Mouse (Mus musculus) 3134 (cell line): Measurements from ENCODE around the gene Inca1.

Experiments
- DNase-seq: peaks from one replicate; pipeline ENCODE4 v3.0.0-alpha.2; 2011; ENCODE audit warnings: low spot score; ENCODE audit not compliant: insufficient read length; ENCODE audit errors: extremely low read depth

Inca1 gene

GRCm38 (mm10) chr11:70701984-70702733 is 2.2 kb upstream of the Inca1 start:
- DNase-seq: no peak

DNA sequence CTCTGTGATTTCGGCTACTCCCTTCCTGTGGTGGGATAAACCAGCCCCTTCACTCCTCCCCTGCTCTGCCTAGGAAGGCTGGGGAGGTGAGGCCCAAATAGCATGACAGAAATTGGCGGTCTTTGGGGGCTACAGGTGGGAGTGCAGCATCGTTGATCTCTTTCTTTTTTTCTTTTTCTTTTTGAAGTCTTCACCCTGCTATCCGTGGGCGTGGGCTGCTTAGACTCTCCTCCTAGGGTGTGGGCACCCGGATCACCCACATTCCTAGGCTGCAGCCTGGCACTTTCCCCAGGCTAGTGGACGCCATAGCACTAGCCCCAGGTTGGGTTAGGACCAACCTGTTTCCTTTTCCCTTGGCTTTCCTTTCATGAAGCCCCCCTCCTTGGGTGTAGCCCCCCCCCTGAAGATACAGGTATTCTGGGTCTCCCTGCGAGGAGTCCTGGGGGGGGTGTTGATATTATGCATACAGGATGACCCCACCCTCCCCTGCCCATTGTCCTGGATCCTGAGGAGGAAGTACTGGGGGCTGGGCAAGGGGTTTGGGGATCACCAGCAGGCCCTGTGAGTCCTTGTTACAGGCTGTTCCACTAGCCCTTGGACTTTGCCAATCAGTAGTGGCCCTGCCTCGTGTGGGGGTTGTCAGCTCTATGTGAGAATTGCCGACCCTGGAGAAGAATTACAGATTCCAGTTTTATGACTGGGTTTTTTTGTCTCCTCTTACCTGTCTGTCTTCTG is 1.4 kb upstream of the Inca1 start:
- DNase-seq: no peak

DNA sequence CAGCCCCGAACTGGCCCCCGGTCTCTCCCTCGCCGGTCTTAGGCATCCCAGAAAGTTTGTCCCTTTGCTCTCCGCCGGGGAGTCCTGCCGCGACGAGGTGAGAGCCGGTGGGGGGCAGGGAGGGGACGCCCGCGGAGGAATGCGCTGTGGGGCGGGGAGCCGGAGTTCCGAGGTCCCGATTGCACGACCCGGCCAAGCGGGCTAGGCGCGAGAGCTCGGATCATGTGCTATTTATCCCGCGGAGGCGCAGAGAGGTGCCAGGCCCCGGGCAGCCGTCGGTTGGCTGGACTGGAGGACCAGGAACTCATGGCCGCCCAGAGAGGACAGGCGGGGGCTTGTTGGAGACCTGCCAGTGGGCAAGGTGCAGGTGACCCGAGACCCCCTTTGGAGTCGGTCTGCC is 658 bp upstream of the Inca1 start:
- DNase-seq: peak; percentile 76

DNA sequence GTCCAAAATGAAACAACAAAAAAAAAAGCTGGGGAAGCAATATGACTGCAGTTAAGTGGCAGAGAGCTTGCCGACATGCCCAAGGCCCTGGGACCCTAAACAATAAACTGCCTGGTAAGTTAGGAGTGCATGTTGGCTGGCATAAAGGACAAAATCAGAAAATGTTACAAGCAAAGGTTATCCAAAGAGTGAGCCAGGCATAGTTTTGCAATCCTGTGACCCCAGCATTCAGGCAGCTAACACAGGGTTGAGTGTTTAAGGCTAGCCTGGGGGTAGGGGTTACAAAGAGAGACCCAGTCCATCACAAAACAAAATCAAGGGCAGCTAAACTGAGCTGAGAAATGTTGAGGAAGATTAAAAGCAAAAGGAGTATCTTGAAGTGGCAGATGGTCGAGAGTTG is 904 bp downstream of the Inca1 start:
- DNase-seq: no peak

DNA sequence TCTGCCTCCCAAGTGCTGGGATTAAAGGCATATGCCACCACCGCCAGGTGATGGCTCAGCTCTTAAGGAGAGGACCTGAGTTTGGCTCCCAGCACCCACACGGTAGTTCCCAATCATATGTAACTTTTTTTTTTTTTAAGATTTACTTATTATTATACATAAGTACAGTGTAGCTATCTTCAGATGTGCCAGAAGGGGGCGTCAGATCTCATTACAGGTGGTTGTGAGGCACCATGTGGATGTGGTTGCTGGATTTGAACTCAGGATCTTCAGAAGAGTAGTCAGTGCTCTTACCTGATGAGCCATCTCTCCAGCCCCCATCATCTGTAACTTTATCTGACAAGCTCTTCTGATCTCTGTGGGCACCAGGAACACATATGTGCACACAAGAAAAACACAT is 2.6 kb downstream of the Inca1 start:
- no peak for DNase-seq

DNA sequence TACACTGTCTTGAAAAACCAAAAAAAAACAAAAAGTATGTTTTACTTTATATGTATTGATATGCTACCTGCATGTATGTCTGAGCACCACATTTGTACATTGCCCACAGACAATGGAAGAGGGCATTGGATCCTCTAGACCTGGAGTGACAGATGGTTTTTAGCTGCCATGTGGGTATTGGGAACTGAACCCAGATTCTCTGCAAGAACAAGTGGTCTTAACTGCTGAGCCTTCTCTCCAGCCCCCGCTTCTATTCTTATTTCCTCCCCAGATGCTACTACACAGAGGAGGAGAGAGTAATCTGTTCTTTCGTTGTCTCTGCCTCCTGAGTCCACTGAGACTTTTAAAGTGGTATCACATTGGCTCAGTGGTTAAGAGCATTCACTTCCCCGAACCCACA is 6.5 kb downstream of the Inca1 start:
- DNase-seq: no peak

DNA sequence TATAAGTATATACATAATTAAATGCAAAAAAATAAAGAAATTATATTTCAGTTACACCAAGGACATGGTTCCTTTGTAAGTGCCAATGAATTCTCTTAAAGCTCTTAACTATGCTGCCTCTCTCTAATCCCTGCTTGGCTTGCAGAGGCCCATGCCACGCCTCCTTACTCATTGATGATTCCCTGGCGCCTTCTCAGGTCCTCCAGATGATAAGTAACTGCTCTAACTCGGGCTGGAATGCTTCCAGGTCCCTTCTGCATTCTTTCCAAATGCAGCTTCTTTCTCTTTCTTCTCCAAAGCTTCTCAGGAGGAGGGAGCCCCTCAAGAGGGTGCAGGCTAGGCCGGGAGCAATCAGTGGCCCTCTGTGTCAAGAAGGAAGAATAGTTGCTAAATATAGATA is 10.4 kb downstream of the Inca1 start:
- no peak for DNase-seq

DNA sequence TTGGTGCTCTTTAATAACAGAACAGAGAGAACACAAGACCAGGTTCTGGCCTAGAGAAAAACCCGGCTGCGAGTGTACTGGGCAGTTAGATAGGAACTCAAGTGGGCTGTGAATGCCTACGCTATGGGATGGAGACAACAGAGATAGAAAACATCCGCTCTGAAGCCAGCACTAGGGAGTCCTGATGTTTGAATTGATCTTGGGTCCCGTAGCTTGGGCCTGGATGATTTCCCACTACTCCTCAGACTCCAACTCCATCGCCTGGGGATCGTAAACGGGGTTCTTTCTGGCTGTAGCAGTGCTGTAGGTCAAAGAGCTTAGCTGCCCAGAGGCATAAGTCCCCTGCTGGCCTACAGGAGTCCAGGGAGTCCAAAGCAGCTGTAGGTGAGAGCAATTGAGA is 11.6 kb downstream of the Inca1 start:
- no peak for DNase-seq

DNA sequence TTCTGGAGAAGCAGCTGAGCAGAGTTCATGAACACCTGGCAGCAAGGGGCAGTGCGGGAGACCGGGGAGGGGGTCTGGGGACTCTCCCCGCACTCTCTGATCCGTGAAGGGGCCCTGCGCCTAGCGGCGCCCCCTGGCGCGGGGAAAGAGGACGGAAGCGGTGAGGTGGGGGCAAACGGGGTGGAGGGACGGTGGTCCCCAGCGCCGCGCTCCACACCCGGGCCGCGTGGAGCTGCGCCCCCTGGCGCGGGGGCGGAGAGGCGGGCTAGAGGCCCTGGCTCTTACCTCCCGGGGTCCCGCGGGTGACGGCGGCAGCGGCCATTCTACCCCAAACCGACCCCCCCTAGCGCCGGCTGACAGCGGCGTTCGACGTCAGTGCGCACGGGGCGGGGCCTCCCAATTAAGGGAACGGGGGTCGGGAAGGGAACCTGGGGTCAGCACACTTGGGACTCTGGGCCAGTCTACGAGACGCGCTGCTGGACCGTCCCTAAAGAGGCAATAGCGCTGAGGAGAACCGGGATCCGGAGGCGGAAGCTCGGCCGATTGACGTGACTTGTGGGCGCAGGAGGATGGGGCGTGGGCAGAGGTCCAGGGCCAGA is 12.3 kb downstream of the Inca1 start, which contains the start of gene Camta2:
TSS of gene Camta2 (minus strand) at position 505 of the 599 bp plus-strand sequence.
- peak; percentile 91 for DNase-seq

- DNase-seq: no peak
Measured at GRCm38 (mm10) chr11:70686901-70687566, 12.9 kb downstream of the Inca1 start.

DNA sequence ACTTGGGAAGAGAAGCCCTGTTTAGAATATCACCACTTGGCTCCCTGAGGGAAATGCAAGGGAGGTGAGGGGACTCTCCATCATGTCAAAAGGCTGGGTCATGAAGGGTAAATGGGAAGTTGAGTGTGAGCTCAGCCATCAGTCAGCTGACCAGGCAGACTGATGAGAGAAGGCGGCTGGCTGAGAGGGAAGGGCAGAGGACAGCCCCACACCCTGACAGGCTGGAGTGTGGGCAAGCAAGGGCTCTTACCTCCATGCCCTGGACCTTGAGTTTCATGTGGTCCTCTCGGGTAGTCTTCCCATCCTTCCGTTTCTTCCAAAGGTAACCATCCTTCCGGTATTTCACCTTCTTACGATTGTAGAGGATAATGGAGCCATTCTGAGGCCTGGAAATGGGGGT is 16.3 kb downstream of the Inca1 start:
- no peak for DNase-seq

DNA sequence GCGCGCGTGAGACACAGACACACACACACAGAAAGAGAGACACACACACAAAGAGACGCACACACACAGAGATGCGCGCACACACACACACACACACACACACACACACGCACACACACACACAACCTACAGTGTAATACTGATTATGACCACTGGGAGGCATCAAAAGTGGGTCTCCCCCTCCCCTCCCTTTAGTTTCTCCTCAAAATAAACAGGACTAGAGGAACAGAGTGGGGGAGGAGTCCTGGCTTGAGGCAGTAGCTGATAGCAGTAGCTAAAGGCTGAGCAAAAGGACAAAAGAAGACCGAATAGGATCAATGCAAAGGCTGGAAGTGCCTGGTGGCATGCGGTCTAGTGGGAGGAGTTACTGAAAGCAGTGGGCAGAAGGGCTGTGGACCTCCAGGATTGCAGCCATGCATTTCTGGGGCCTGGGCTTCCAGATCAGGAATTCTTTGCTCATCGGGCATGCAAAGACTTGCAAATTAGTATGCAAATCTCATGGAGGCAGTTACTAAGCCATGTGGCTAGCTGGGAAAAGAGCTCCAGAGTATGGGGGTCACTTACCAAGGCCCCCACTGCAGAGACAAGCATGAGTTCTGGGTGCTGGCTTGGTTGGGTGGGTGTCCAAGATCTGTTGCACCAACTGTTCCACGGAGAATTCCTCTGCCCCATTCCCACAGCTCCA is 17.9 kb downstream of the Inca1 start:
- no peak for DNase-seq

DNA sequence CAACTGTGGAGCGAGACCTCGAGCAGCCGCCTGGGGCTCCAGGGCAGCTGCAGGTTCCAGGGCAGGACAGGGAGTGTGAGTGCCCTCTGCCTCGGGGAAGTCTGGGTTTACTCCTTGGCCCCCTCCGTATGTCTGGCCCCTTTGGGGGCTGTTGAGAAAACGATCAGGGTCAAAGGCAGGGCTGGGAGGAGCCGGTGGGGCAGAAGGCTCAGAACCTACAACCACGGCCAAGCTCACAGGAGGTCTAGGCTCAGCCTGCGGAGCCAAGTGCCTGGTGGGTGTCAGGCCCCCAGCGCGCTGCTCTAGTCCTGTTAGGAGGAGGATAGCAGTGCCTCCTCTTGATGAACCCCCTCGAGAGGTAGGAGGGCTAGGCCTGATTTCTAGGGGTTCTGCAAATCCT is 18.8 kb downstream of the Inca1 start:
- no peak for DNase-seq

DNA sequence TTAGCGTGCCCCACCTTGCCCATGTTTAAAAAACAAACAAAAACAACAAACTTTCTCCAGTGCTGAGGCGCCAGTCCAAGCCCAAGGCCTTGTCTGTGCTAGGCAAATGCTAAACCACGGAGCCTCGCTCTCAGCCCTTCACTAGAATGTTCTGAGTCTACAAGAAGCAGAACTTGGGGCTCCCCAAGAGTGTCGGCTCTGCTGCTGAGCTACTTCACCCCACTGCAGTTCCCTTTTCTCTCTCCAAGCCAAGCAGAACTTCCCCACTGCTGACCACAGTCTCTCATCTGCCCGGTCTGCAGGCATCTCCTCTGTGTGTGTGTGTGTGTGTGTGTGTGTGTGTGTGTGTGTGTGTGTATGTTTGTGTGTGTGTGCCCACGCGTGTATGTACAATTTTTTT is 20.1 kb downstream of the Inca1 start:
- no peak for DNase-seq

GRCm38 (mm10) chr11:70679361-70679760 is 20.6 kb downstream of the Inca1 start:
- no peak for DNase-seq

DNA sequence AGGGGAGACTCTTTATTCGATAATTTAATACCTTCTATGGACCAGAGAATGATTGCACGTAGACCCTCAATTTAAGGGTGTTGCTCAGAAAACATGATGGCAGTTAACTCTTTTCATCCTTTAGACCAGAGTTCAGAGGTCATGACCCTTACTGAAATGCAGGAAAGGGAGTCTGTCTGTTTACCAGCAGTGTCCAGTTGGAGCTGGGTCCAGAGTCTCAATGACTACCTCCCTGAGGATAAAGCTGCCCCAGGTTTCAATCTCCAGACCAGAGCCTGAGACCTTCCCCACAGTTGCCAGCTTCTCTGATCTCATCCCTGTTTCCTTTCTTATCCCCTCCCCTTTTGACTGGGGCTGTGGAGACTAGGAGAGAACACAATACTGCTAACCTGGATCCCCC is 21.4 kb downstream of the Inca1 start:
- DNase-seq: no peak

DNA sequence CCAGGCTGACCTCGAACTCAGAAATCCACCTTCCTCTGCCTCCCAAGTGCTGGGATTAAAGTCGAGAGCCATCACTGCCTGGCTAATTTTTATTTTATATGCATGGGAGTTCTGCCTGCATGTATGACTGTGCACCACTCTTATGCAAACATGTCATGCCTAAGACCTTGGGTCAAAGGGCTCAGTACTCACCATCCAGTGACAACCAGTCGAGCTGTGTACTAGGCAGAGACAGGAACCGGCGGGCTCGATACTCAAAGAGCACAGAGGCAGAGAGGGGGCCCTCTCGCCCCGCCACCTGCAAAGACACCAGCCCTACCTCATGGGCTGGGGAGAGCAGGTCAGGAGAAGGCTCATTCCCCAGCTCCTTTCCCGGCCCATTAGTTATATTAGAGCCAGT is 21.9 kb downstream of the Inca1 start:
- DNase-seq: no peak

- DNase-seq: no peak
Measured at GRCm38 (mm10) chr11:70674501-70674900, 25.5 kb downstream of the Inca1 start.

- no peak for DNase-seq
Measured at GRCm38 (mm10) chr11:70674014-70674413, 25.9 kb downstream of the Inca1 start.

- no peak for DNase-seq
Measured at GRCm38 (mm10) chr11:70671333-70672047, 28.5 kb downstream of the Inca1 start.
